Mouse (Mus musculus): ENCODE data around the gene Bmp7. TPM values are rescaled to one million over a fixed set of nuclear protein-coding genes. Genes with fewer than 3 reads are reported as not detected.
A peak's percentile ranks its signal among the peaks of the same experiment; 100 is the strongest.

Gene Bmp7
- 14.3 and 17.2 TPM in 2 replicates for polyA plus RNA-seq (2015; fragmentation: Nextera tagmentation; extraction: Ambion mirVana)

GRCm38 (mm10) chr2:172940003-172940798 lies at the start of gene Bmp7:
TSS of gene Bmp7 (minus strand) at chr2:172940321.
- peak; percentile 66 for ATAC-seq (replicated peaks)
- WGBS: under 1% methylated on average over 71 of the region's 82 CpGs

GRCm38 (mm10) chr2:172982776-172983561 lies 42.8 kb upstream of the Bmp7 start:
- Histone ChIP-seq H3K9me3 (no peaks in the 10 kb centered on the region), H3K36me3 (replicated peaks) (no peaks in the 10 kb centered on the region), H3K27me3 (replicated peaks) (no peaks in the 10 kb centered on the region), H3K27ac (no peak overlapping the region), H3K4me1 (peaks cover 2% of the 10 kb centered on the region; the same call in 1 of the 2 replicates), H3K4me2 (no peak overlapping the region), H3K9ac (no peak overlapping the region), H3K4me3 (no peak overlapping the region)
- no peak for ATAC-seq (replicated peaks)
- 78% methylated on average over 9 of the region's 9 CpGs for WGBS

More at GRCm38 (mm10) chr2:172940003-172940798, at the start of gene Bmp7:
- peak within 1 kb of the TSS; percentile 81 for H3K4me2 ChIP-seq
- H3K36me3 ChIP-seq (replicated peaks): no peaks in the 10 kb centered on the region
- peaks cover 40% of the 10 kb centered on the region for H3K4me1 ChIP-seq
- H3K4me3 ChIP-seq: peak within 1 kb of the TSS; percentile 41
- H3K9me3 ChIP-seq: no peaks in the 10 kb centered on the region
- H3K27me3 ChIP-seq (replicated peaks): peaks cover 96% of the 10 kb centered on the region
- H3K27ac ChIP-seq: 0 out of 2 replicates have a peak within 1 kb of the TSS, but pooled peaks have one; percentile 16
- peak within 1 kb of the TSS; percentile 26 for H3K9ac ChIP-seq

GRCm38 (mm10) chr2:172979666-172980345 lies 39.7 kb upstream of the Bmp7 start:
- no peak overlapping the region for H3K4me2 ChIP-seq
- H3K9ac ChIP-seq: no peak overlapping the region
- no peaks in the 10 kb centered on the region for H3K36me3 ChIP-seq (replicated peaks)
- peaks cover 18% of the 10 kb centered on the region for H3K4me1 ChIP-seq
- WGBS: 95% methylated on average over 43 of the region's 43 CpGs
- no peak for ATAC-seq (replicated peaks)
- H3K27me3 ChIP-seq (replicated peaks): no peaks in the 10 kb centered on the region
- H3K4me3 ChIP-seq: no peak overlapping the region
- no peak overlapping the region for H3K27ac ChIP-seq
- H3K9me3 ChIP-seq: no peaks in the 10 kb centered on the region

- Histone ChIP-seq H3K27me3 (replicated peaks) (no peaks in the 10 kb centered on the region), H3K9me3 (no peaks in the 10 kb centered on the region), H3K4me3 (no peak overlapping the region), H3K27ac (0 out of 2 replicates have a peak overlapping the region, but pooled peaks have one; percentile 36), H3K9ac (no peak overlapping the region), H3K4me2 (peak overlapping the region; percentile 31; the same call in 1 of the 2 replicates), H3K36me3 (replicated peaks) (no peaks in the 10 kb centered on the region), H3K4me1 (peaks cover 18% of the 10 kb centered on the region)
- ATAC-seq (replicated peaks): no peak
- 51% methylated on average over 4 of the region's 4 CpGs for WGBS
Observed at GRCm38 (mm10) chr2:172978131-172978633, 38.1 kb upstream of the Bmp7 start.

- Histone ChIP-seq H3K4me3 (no peak within 1 kb of the TSS), H3K4me1 (peaks cover 18% of the 10 kb centered on the region), H3K4me2 (peak within 1 kb of the TSS; percentile 31), H3K9me3 (no peaks in the 10 kb centered on the region), H3K27me3 (replicated peaks) (no peaks in the 10 kb centered on the region), H3K27ac (peak within 1 kb of the TSS; percentile 36; the same call in 1 of the 2 replicates), H3K9ac (no peak within 1 kb of the TSS), H3K36me3 (replicated peaks) (no peaks in the 10 kb centered on the region)
- ATAC-seq (replicated peaks): peak; percentile 60; the same call in 1 of the 2 replicates
- 13% methylated on average over 14 of the region's 14 CpGs for WGBS
Observed at GRCm38 (mm10) chr2:172977409-172978130, 37.4 kb upstream of the Bmp7 start, which contains the start of gene Spo11. TSS of gene Spo11 (plus strand) at chr2:172977700.

- Histone ChIP-seq H3K27me3 (replicated peaks) (no peaks in the 10 kb centered on the region), H3K4me3 (no peak overlapping the region), H3K4me2 (peak overlapping the region; percentile 31; the same call in 1 of the 2 replicates), H3K27ac (no peak overlapping the region), H3K4me1 (peaks cover 18% of the 10 kb centered on the region), H3K9ac (no peak overlapping the region), H3K9me3 (no peaks in the 10 kb centered on the region), H3K36me3 (replicated peaks) (no peaks in the 10 kb centered on the region)
- 30% methylated on average over 7 of the region's 7 CpGs for WGBS
- ATAC-seq (replicated peaks): 0 out of 2 replicates have a peak, but pooled peaks have one; percentile 54
Observed at GRCm38 (mm10) chr2:172976661-172977238, 36.6 kb upstream of the Bmp7 start.

- WGBS: 90% methylated on average over 6 of the region's 6 CpGs
- ATAC-seq (replicated peaks): no peak
- Histone ChIP-seq H3K4me2 (no peak overlapping the region), H3K9me3 (no peaks in the 10 kb centered on the region), H3K27me3 (replicated peaks) (no peaks in the 10 kb centered on the region), H3K4me3 (no peak overlapping the region), H3K27ac (no peak overlapping the region), H3K4me1 (peaks cover 18% of the 10 kb centered on the region), H3K36me3 (replicated peaks) (no peaks in the 10 kb centered on the region), H3K9ac (no peak overlapping the region)
Observed at GRCm38 (mm10) chr2:172975159-172975558, 35.0 kb upstream of the Bmp7 start.

- no peak for ATAC-seq (replicated peaks)
- Histone ChIP-seq H3K9ac (no peak overlapping the region), H3K27me3 (replicated peaks) (no peaks in the 10 kb centered on the region), H3K36me3 (replicated peaks) (no peaks in the 10 kb centered on the region), H3K27ac (no peak overlapping the region), H3K9me3 (no peaks in the 10 kb centered on the region), H3K4me3 (no peak overlapping the region), H3K4me2 (no peak overlapping the region), H3K4me1 (peaks cover 18% of the 10 kb centered on the region)
- 38% methylated on average over 7 of the region's 7 CpGs for WGBS
Observed at GRCm38 (mm10) chr2:172974701-172975100, 34.6 kb upstream of the Bmp7 start.

GRCm38 (mm10) chr2:172973806-172974565 lies 33.9 kb upstream of the Bmp7 start:
- Histone ChIP-seq H3K27me3 (replicated peaks) (no peaks in the 10 kb centered on the region), H3K4me1 (peaks cover 18% of the 10 kb centered on the region), H3K36me3 (replicated peaks) (no peaks in the 10 kb centered on the region), H3K9me3 (no peaks in the 10 kb centered on the region), H3K4me3 (no peak overlapping the region), H3K27ac (no peak overlapping the region), H3K4me2 (no peak overlapping the region), H3K9ac (no peak overlapping the region)
- 37% methylated on average over 7 of the region's 7 CpGs for WGBS
- ATAC-seq (replicated peaks): no peak

GRCm38 (mm10) chr2:172971865-172972264 lies 31.7 kb upstream of the Bmp7 start:
- Histone ChIP-seq H3K4me3 (no peak overlapping the region), H3K27me3 (replicated peaks) (no peaks in the 10 kb centered on the region), H3K4me2 (no peak overlapping the region), H3K9ac (no peak overlapping the region), H3K9me3 (no peaks in the 10 kb centered on the region), H3K36me3 (replicated peaks) (no peaks in the 10 kb centered on the region), H3K4me1 (peaks cover 7% of the 10 kb centered on the region; the same call in 1 of the 2 replicates), H3K27ac (no peak overlapping the region)
- no peak for ATAC-seq (replicated peaks)
- WGBS: 89% methylated on average over 2 of the region's 2 CpGs
